Mouse (Mus musculus): ENCODE results near the gene Sp1.

DNA sequence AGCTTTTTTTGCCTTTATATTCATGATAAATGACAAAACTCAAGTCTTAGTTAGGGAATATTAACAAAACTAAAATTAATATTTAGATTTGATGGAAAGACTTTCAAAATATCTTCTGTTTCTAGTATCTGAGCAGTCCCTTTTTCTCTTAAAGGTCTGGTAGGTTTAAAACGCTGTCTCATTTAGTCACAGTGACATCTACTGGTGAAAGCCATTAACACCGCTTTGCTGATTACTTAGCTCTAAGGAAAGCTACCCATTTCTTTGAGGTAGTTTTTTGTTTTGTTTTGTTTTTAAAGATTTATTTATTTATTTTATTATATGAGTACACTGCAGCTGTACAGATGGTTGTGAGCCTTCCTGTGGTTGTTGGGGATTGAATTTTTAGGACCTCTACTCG is 15.5 kb downstream of the Sp1 start:
- TF ChIP-seq CTCF (IDR thresholded peaks at IDR 0.05 in 2 of 3, conservative IDR thresholded peaks at IDR 0.05 in 1 of 3; ENCODE audit: control insufficient read depth in 1 of 3, insufficient read depth in 1 of 3, low read depth in 2 of 3, low read length in 3 of 3, poor library complexity in 1 of 3, severe bottlenecking in 1 of 3) (peak; percentile 16 to 90 (median 65); a peak in 4 of 6 replicates), ZNF384 (IDR thresholded peaks at IDR 0.05; ENCODE audit: low read depth, low read length) (peak; percentile 64), POLR2A (IDR thresholded peaks at IDR 0.05; ENCODE audit: control insufficient read depth in 1 of 2, insufficient read depth in 1 of 2, low read depth in 1 of 2, low read length in 2 of 2, poor library complexity in 1 of 2) (no peak)
